Mouse (Mus musculus): ENCODE measurements around the gene Masp1. TPM values are rescaled to one million over a fixed set of nuclear protein-coding genes. Genes with fewer than 3 reads are reported as not detected.

Gene Masp1
- polyA plus RNA-seq, 1 experiment = 1.2 TPM

- WGBS = 86% methylated on average over 4 of the region's 4 CpGs
- DNase-seq (ENCODE audit: low read depth, low spot score) = no peak
Observed at GRCm38 (mm10) chr16:23475651-23476050, 45.0 kb downstream of the Masp1 start.

- no peak for DNase-seq (ENCODE audit: low read depth, low spot score)
- WGBS = 35% methylated on average over 3 of the region's 3 CpGs
Observed at GRCm38 (mm10) chr16:23472046-23472445, 48.6 kb downstream of the Masp1 start.

GRCm38 (mm10) chr16:23471551-23471950 is 49.1 kb downstream of the Masp1 start:
- WGBS = 85% methylated on average over 6 of the region's 6 CpGs
- DNase-seq (ENCODE audit: low read depth, low spot score) = no peak

GRCm38 (mm10) chr16:23463671-23464347 is 56.8 kb downstream of the Masp1 start:
- 61% methylated on average over 4 of the region's 4 CpGs for WGBS
- no peak for DNase-seq (ENCODE audit: low read depth, low spot score)

GRCm38 (mm10) chr16:23458906-23459588 is 61.6 kb downstream of the Masp1 start:
- DNase-seq (ENCODE audit: low read depth, low spot score) = no peak
- 47% methylated on average over 7 of the region's 7 CpGs for WGBS

- 82% methylated on average over 5 of the region's 5 CpGs for WGBS
- DNase-seq (ENCODE audit: low read depth, low spot score) = no peak
Observed at GRCm38 (mm10) chr16:23457338-23457737, 63.3 kb downstream of the Masp1 start.

- WGBS = 37% methylated on average over 3 of the region's 3 CpGs
- no peak for DNase-seq (ENCODE audit: low read depth, low spot score)
Observed at GRCm38 (mm10) chr16:23456534-23456933, 64.1 kb downstream of the Masp1 start.

GRCm38 (mm10) chr16:23454376-23454775 is 66.2 kb downstream of the Masp1 start:
- DNase-seq (ENCODE audit: low read depth, low spot score) = no peak
- WGBS = 79% methylated on average over 6 of the region's 6 CpGs

GRCm38 (mm10) chr16:23452476-23452875 is 68.1 kb downstream of the Masp1 start:
- 39% methylated on average over 3 of the region's 3 CpGs for WGBS
- DNase-seq (ENCODE audit: low read depth, low spot score) = no peak

GRCm38 (mm10) chr16:23450816-23451215 is 69.8 kb downstream of the Masp1 start:
- 60% methylated on average over 4 of the region's 4 CpGs for WGBS
- no peak for DNase-seq (ENCODE audit: low read depth, low spot score)

GRCm38 (mm10) chr16:23449946-23450345 is 70.7 kb downstream of the Masp1 start:
- DNase-seq (ENCODE audit: low read depth, low spot score) = no peak
- 77% methylated on average over 2 of the region's 2 CpGs for WGBS

- WGBS = 78% methylated on average over 4 of the region's 4 CpGs
- DNase-seq (ENCODE audit: low read depth, low spot score) = no peak
Observed at GRCm38 (mm10) chr16:23444231-23444630, 76.4 kb downstream of the Masp1 start.

- WGBS = 30% methylated on average over 12 of the region's 12 CpGs
- no peak for DNase-seq (ENCODE audit: low read depth, low spot score)
Observed at GRCm38 (mm10) chr16:23437404-23438166, 83.0 kb downstream of the Masp1 start.

- no peak for DNase-seq (ENCODE audit: low read depth, low spot score)
- 76% methylated on average over 8 of the region's 8 CpGs for WGBS
Observed at GRCm38 (mm10) chr16:23429991-23430390, 90.6 kb downstream of the Masp1 start.

GRCm38 (mm10) chr16:23428647-23429319 is 91.8 kb downstream of the Masp1 start, which contains the start of gene Rtp1:
TSS of gene Rtp1 (plus strand) at chr16:23429133.
- 78% methylated on average over 7 of the region's 7 CpGs for WGBS
- DNase-seq (ENCODE audit: low read depth, low spot score) = no peak

- WGBS = 83% methylated on average over 1 of the region's 1 CpGs
- no peak for DNase-seq (ENCODE audit: low read depth, low spot score)
Observed at GRCm38 (mm10) chr16:23427701-23428100, 92.9 kb downstream of the Masp1 start.

- WGBS = 73% methylated on average over 5 of the region's 5 CpGs
- no peak for DNase-seq (ENCODE audit: low read depth, low spot score)
Observed at GRCm38 (mm10) chr16:23423825-23424224, 96.8 kb downstream of the Masp1 start.

GRCm38 (mm10) chr16:23419565-23420085 is 101.0 kb downstream of the Masp1 start:
- 61% methylated on average over 8 of the region's 8 CpGs for WGBS
- no peak for DNase-seq (ENCODE audit: low read depth, low spot score)

GRCm38 (mm10) chr16:23417456-23418240 is 103.0 kb downstream of the Masp1 start:
- DNase-seq (ENCODE audit: low read depth, low spot score) = no peak
- WGBS = 79% methylated on average over 13 of the region's 13 CpGs
